Mouse (Mus musculus): ENCODE results near the gene Limd1. TPM values are rescaled to one million over a fixed set of nuclear protein-coding genes. Genes with fewer than 3 reads are reported as not detected.

Gene Limd1
- total and polyA plus RNA-seq, 2 experiments from 2014 or later, result 11.1 to 30.3 TPM

DNA sequence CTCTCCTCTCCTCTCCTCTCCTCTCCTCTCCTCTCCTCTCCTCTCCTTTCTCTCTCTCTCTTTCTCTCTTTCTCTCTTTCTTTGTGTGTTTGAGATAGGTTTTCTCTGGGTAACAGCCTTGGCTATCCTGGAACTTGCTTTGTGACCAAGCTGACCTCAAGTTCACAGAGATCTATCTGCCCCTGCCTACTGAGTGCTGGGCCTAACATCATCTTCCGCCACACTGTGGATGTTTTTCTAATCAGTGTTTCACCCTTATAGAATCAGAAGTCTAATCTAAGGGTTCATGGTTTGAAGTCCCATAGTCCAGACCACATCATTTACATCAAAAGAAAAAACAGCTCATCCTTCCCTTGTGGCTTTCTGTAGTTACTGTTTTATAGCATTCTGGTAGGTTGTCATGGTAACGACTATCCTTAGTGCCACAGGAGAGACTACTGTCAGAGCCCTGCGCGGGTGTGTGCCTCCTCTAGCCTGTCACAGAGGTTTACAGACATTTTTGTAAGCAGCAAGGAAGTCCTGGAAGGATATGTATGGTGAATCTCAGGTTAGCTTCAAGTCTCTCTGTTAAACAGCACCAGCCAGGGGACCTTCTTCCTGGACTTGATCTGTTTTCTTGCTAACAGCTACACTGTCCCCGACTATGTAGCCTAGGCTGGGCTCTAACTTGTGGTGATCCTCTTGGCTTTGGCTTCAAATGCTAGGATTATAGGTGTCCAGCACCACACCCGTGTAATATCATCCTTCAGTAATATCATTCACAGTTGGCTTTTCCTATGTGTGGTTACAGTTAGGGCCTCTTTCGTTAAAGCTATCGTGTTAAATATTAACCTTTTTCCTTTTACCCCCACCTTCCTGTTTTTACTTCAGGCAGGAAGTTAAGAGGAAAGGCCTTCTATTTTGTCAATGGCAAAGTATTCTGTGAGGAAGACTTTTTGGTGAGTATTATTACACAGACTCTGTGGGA is 31.4 kb downstream of the Limd1 start:
- ATAC-seq (peak; percentile 75), DNase-seq (ENCODE audit: low spot score) (peak; percentile 43)
- WGBS, result 70% methylated on average over 8 of the region's 8 CpGs
- H3K36me3 ChIP-seq (ENCODE audit: insufficient read depth, low read length), result no peaks in the 10 kb centered on the region; the same call in 1 of the 2 replicates
- H3K9ac ChIP-seq (replicated peaks; ENCODE audit: low read length), result no peak overlapping the region
- TF ChIP-seq CTCF (IDR thresholded peaks at IDR 0.05; ENCODE audit: low read depth), result no peak
- H3K4me2 ChIP-seq (ENCODE audit: low read depth, low read length), result no peak overlapping the region
- no peaks in the 10 kb centered on the region for H3K27me3 ChIP-seq (ENCODE audit: insufficient read depth, low read length)
- H3K4me1 ChIP-seq (ENCODE audit: insufficient read depth, low read length), result no peaks in the 10 kb centered on the region
- H3K27ac ChIP-seq, result 0 out of 2 replicates have a peak overlapping the region, but pooled peaks have one; percentile 17
- no peak overlapping the region for H3K4me3 ChIP-seq (ENCODE audit: low read length)
- no peaks in the 10 kb centered on the region for H3K9me3 ChIP-seq (ENCODE audit: low read length)

DNA sequence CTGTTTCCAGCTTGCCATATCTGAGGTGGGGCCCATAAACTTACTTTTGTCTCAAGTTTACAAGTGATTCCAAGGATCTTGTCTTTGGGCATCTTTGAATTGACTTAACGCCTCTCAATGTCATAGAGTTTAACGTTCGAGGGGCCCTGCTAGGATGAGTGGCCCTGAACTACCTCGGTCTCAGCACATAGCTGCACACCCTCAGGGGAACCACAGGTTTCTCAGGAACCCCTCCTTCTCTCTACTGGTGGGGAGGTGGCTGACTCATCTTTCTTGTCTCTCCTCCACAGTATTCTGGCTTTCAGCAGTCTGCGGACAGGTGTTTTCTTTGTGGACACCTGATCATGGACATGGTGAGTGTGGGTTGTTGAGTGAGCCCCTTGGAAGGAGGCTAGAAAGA is 32.4 kb downstream of the Limd1 start:
- H3K9me3 ChIP-seq (ENCODE audit: low read length), result no peaks in the 10 kb centered on the region

DNA sequence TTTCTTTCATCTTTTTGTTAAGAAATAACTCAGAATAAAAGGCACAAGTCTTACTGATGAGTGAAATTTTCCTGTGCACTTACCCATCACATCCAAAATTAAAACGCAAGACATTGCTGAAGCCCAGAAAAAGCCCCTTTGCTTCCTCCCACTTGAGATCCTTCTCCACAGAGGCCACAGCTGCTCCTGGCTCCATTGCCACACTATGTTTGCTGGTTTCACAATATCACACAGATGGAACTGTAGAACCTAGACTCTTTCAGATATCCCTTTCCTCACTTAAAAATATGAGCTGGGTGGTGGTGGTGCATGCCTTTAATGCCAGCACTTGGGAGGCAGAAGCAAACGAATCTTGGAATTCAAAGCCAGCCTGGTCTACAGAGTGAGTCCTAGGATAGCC is 34.0 kb downstream of the Limd1 start:
- Histone ChIP-seq H3K27me3 (ENCODE audit: insufficient read depth, low read length) (no peaks in the 10 kb centered on the region), H3K9ac (replicated peaks; ENCODE audit: low read length) (no peak overlapping the region), H3K4me3 (ENCODE audit: low read length) (no peak overlapping the region), H3K4me1 (ENCODE audit: insufficient read depth, low read length) (no peaks in the 10 kb centered on the region), H3K27ac (no peak overlapping the region), H3K9me3 (ENCODE audit: low read length) (no peaks in the 10 kb centered on the region), H3K4me2 (ENCODE audit: low read depth, low read length) (no peak overlapping the region), H3K36me3 (ENCODE audit: insufficient read depth, low read length) (no peaks in the 10 kb centered on the region; the same call in 1 of the 2 replicates)
- ATAC-seq (no peak), DNase-seq (ENCODE audit: low spot score) (no peak)
- 89% methylated on average over 2 of the region's 2 CpGs for WGBS
- TF ChIP-seq CTCF (IDR thresholded peaks at IDR 0.05; ENCODE audit: low read depth), result no peak

More for the DNA sequence above, 32.4 kb downstream of the Limd1 start:
- Histone ChIP-seq H3K9ac (replicated peaks; ENCODE audit: low read length) (no peak overlapping the region), H3K27ac (no peak overlapping the region), H3K4me1 (ENCODE audit: insufficient read depth, low read length) (no peaks in the 10 kb centered on the region), H3K36me3 (ENCODE audit: insufficient read depth, low read length) (no peaks in the 10 kb centered on the region; the same call in 1 of the 2 replicates), H3K4me3 (ENCODE audit: low read length) (no peak overlapping the region), H3K4me2 (ENCODE audit: low read depth, low read length) (no peak overlapping the region), H3K27me3 (ENCODE audit: insufficient read depth, low read length) (no peaks in the 10 kb centered on the region)
- 91% methylated on average over 5 of the region's 5 CpGs for WGBS
- TF ChIP-seq CTCF (IDR thresholded peaks at IDR 0.05; ENCODE audit: low read depth), result no peak
- DNase-seq (ENCODE audit: low spot score), result no peak
- no peak for ATAC-seq

DNA sequence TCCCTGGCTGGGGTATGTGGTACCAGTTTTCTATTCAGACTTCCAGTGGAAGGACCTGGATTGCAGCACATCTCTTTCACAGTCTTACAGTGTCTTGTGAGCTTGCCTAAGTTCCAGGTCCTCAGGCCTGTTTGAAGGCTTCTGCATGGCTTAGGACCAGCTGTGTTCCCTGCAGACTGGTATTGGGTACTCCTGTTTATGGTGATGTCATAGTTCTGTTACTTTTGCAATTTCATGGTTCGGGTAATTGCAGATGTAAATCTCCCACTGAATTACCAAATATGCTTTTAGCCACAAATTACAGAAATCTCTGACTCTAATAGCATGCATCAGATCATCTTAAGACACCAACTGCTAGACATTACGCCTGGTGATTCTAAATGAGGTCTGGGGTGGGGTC is 36.6 kb downstream of the Limd1 start:
- Histone ChIP-seq H3K4me3 (ENCODE audit: low read length) (no peak overlapping the region), H3K9me3 (ENCODE audit: low read length) (no peaks in the 10 kb centered on the region), H3K4me1 (ENCODE audit: insufficient read depth, low read length) (no peaks in the 10 kb centered on the region), H3K36me3 (ENCODE audit: insufficient read depth, low read length) (peaks cover 11% of the 10 kb centered on the region), H3K27ac (no peak overlapping the region), H3K4me2 (ENCODE audit: low read depth, low read length) (no peak overlapping the region), H3K27me3 (ENCODE audit: insufficient read depth, low read length) (no peaks in the 10 kb centered on the region), H3K9ac (replicated peaks; ENCODE audit: low read length) (no peak overlapping the region)
- TF ChIP-seq CTCF (IDR thresholded peaks at IDR 0.05; ENCODE audit: low read depth), result no peak
- DNase-seq (ENCODE audit: low spot score) (no peak), ATAC-seq (no peak)
- 88% methylated on average over 2 of the region's 2 CpGs for WGBS

DNA sequence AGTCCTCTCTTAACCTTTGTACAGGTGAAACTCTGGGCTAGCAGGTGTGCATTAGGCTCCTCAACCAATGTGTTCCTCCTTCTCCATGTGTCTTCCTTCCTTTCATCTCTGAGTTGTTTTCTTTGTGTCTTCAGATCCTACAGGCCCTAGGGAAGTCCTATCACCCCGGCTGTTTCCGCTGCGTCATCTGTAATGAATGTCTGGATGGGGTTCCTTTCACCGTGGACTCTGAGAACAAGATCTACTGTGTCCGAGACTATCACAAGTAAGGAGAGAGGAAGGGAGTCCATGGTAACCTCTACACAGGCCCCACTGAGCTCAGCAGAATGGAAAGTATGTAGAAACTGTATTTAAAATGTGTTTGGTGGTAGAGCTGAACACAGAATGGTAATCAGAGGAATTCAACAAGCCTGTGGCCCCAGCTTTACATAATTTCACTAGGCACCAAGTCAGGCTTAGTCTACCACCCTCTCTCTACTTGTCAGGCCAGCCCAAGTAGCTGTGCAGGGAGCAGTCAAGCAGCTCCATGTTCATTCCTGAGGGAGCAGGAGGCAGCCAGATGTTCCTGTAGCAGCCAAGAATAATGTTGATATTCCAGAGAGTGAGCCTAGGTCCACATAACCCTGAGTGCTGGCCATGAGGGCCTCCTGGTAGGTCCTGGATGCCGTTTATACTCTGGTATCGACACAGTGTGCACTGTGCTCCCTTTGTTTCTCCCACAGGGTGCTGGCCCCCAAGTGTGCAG is 38.3 kb downstream of the Limd1 start:
- DNase-seq (ENCODE audit: low spot score), result no peak
- Histone ChIP-seq H3K4me1 (ENCODE audit: insufficient read depth, low read length) (no peaks in the 10 kb centered on the region), H3K27me3 (ENCODE audit: insufficient read depth, low read length) (no peaks in the 10 kb centered on the region), H3K4me3 (ENCODE audit: low read length) (no peak overlapping the region), H3K4me2 (ENCODE audit: low read depth, low read length) (no peak overlapping the region), H3K9ac (replicated peaks; ENCODE audit: low read length) (no peak overlapping the region), H3K27ac (no peak overlapping the region), H3K9me3 (ENCODE audit: low read length) (no peaks in the 10 kb centered on the region), H3K36me3 (ENCODE audit: insufficient read depth, low read length) (peaks cover 12% of the 10 kb centered on the region; the same call in 1 of the 2 replicates)
- 86% methylated on average over 7 of the region's 7 CpGs for WGBS
- ATAC-seq, result no peak
- no peak for TF ChIP-seq CTCF (IDR thresholded peaks at IDR 0.05; ENCODE audit: low read depth)

DNA sequence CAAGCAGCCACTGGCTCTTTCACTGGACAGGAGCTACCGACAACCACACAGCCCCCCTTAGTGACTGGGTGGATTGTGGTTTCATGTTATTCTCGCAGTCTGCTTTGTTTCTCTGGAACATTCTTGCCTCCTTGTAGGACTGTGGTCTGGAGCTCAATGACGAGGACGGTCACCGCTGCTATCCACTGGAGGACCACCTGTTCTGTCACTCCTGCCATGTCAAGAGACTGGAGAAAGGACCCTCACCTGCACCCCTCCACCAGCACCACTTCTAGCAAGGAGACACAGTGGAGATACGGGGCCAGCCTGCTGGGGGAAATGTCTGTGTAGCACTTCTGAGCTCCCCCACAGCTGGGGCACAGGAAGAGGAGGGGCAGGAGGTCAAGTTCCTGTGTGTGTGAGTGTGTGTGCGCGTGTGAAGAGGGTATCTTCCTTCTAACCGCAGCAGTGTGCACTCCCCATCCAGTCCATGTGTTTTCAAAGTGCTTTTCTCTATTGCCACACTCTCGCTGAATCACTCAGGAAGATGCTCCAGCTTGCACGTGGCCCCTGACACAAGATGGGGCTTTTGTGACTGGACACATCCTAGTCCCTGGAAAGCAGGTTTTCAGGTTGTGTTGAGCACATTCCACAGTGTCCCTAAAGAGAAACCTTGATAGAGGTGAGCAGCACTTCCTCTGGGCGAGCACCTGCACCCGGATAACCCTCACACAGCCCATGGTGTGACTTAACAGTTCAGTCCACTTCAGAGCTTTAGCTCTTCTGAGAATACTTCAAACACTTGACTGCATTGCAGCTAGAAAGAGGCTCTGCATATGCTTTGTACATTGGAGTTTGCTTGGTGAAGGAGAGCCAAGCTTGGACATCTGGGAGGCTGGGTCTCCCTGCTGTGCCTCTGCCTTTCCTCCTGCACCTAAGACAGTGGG is 40.7 kb downstream of the Limd1 start:
- H3K4me2 ChIP-seq (ENCODE audit: low read depth, low read length), result no peak overlapping the region
- H3K27ac ChIP-seq, result no peak overlapping the region
- 89% methylated on average over 13 of the region's 13 CpGs for WGBS
- H3K27me3 ChIP-seq (ENCODE audit: insufficient read depth, low read length), result no peaks in the 10 kb centered on the region
- DNase-seq (ENCODE audit: low spot score) (no peak), ATAC-seq (no peak)
- peaks cover 12% of the 10 kb centered on the region; the same call in 1 of the 2 replicates for H3K36me3 ChIP-seq (ENCODE audit: insufficient read depth, low read length)
- no peak for TF ChIP-seq CTCF (IDR thresholded peaks at IDR 0.05; ENCODE audit: low read depth)
- no peaks in the 10 kb centered on the region for H3K9me3 ChIP-seq (ENCODE audit: low read length)
- no peak overlapping the region for H3K4me3 ChIP-seq (ENCODE audit: low read length)
- H3K9ac ChIP-seq (replicated peaks; ENCODE audit: low read length), result no peak overlapping the region
- H3K4me1 ChIP-seq (ENCODE audit: insufficient read depth, low read length), result no peaks in the 10 kb centered on the region

Data from hindbrain, postnatal 0 days (tissue).